Mouse (Mus musculus) liver, adult 2 months (tissue): ENCODE measurements around the gene Negr1. TPM values are rescaled to one million over a fixed set of nuclear protein-coding genes. Genes with fewer than 3 reads are reported as not detected.

ENCODE experiments used
- DNase-seq: peaks from one replicate; pipeline ENCODE4 v3.0.0-alpha.2; 2011; ENCODE audit warnings: low read depth, low spot score; ENCODE audit errors: extremely low read depth
- H3K27ac ChIP-seq: fragments of 200-500 bp; replicated peaks from 2 replicates; pipeline ENCODE4 v1.5.1; 2012; ENCODE audit warnings: low read depth, mild to moderate bottlenecking, control low read depth, inconsistent platforms, low read length; ENCODE audit not compliant: insufficient read depth
- H3K27me3 ChIP-seq: fragments of 200-500 bp; 2 replicates; pipeline ENCODE4 v1.6.1; 2012; ENCODE audit warnings: mild to moderate bottlenecking, moderate library complexity, low read length, inconsistent platforms; ENCODE audit not compliant: control insufficient read depth, insufficient read depth
- H3K36me3 ChIP-seq: fragments of 200-500 bp; 2 replicates; pipeline ENCODE4 v1.6.1; 2012; ENCODE audit warnings: low read length, inconsistent platforms; ENCODE audit not compliant: control insufficient read depth, insufficient read depth
- H3K4me1 ChIP-seq: fragments of 200-500 bp; 2 replicates; pipeline ENCODE4 v1.6.1; 2011; ENCODE audit warnings: low read length; ENCODE audit not compliant: control insufficient read depth, insufficient read depth
- H3K4me3 ChIP-seq: fragments of 200-500 bp; 2 replicates; pipeline ENCODE4 v1.5.1; 2011; ENCODE audit warnings: low read depth, mild to moderate bottlenecking, control low read depth, low read length, moderate library complexity; ENCODE audit not compliant: insufficient read depth
- H3K79me2 ChIP-seq: fragments of 200-500 bp; 2 replicates; pipeline ENCODE4 v1.6.1; 2012; ENCODE audit warnings: inconsistent platforms, mild to moderate bottlenecking, low read length, moderate library complexity; ENCODE audit not compliant: control insufficient read depth, insufficient read depth
- H3K9ac ChIP-seq: fragments of 200-500 bp; 2 replicates; pipeline ENCODE4 v1.6.1; 2012; ENCODE audit warnings: low read depth, mild to moderate bottlenecking, control low read depth, inconsistent platforms, low read length
- CTCF ChIP-seq: fragments of 200-500 bp; IDR thresholded peaks from 2 replicates; pipeline ENCODE4 v1.5.1; 2011; ENCODE audit warnings: low read depth, low read length, control low read depth
- POLR2A ChIP-seq: fragments of 200-500 bp; IDR thresholded peaks from 2 replicates; pipeline ENCODE4 v1.6.1; 2011; ENCODE audit warnings: low read length, control low read depth; ENCODE audit not compliant: insufficient read depth; ENCODE audit errors: extremely low read depth
- WGBS: fragments of 180-500 bp; shearing (Covaris S2); methylation state at CpG from one replicate; pipeline ENCODE4 v1.1.7; 2018; 5-methylcytosine and 5-hydroxymethylcytosine counted together
- polyA plus RNA-seq: library from polyadenylated mRNA; depleted of rRNA; stranded (reverse); fragments of >200 nt; gene quantifications from 2 replicates; pipeline ENCODE4 v1.2.3, GENCODE M21; 2012
- total RNA-seq: library from RNA; depleted of rRNA; stranded (reverse); fragments of >200 nt; gene quantifications from 2 replicates; pipeline ENCODE4 v1.2.3, GENCODE M21; 2014

The Negr1 gene
- total and polyA plus RNA-seq, 2 experiments: 0.09 TPM; not detected in 1

DNA sequence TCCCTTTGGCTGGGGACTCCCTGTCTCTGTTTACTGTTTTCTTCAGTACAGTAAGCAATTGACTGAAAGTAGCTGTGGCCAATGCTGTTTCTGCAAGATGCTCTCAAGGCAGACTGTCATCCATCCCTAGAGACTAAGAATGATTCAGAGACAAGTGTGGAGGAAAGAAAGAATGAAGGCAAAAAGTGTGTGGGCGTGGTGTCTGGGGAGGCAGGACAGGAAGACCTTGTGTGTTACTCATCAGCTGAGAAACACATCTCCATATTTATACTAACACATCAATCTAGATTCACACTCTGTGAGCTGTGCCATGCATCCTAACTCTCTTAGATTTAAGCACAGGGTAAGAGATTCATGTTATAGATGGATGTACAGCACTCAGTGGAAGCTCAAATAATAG is 431.2 kb downstream of the Negr1 start:
- no peak for DNase-seq
- H3K9ac ChIP-seq: no peak overlapping the region
- TF ChIP-seq POLR2A: no peak
- TF ChIP-seq CTCF: no peak
- no peaks in the 10 kb centered on the region for H3K27me3 ChIP-seq
- H3K27ac ChIP-seq: no peak overlapping the region
- no peaks in the 10 kb centered on the region for H3K36me3 ChIP-seq
- H3K79me2 ChIP-seq: no peaks in the 10 kb centered on the region
- H3K4me3 ChIP-seq: no peak overlapping the region
- H3K4me1 ChIP-seq: no peaks in the 10 kb centered on the region
- 66% methylated on average over 1 of the region's 1 CpGs for WGBS

DNA sequence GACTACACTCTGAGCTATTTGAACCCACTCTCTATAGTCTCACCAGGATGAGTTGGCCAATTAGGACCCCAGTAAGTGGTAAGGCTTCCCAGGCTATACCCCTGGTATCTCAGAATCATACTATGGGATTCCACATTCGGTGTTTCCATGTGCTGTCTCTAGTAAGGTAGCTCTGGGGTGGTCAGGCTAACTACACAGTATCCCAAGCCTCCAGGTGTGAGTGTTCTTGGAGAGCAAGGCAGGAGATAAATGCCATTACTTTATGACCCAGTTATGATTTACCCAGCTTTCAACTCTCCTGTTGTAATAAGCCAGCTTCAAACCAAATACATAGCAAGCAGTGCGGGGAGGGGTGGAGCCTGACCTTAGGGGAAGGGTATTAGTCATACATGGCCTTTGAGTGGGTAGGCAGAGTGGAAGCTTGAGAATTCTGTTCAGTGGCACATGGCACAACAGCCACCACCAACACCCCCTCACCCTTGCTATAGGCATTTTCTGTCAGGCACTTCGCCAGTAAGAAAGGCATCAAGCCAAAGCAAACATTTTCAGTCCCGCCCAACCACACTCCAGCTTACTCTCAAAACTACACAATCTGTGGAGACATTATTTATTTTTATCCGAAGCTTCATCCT is 437.7 kb downstream of the Negr1 start:
- H3K36me3 ChIP-seq: no peaks in the 10 kb centered on the region
- peak; percentile 13 for DNase-seq
- no peak overlapping the region for H3K4me3 ChIP-seq
- WGBS: 35% methylated on average over 5 of the region's 5 CpGs
- H3K27ac ChIP-seq: no peak overlapping the region
- no peaks in the 10 kb centered on the region for H3K27me3 ChIP-seq
- no peaks in the 10 kb centered on the region for H3K79me2 ChIP-seq
- no peak overlapping the region for H3K9ac ChIP-seq
- H3K4me1 ChIP-seq: no peaks in the 10 kb centered on the region; the same call in 1 of the 2 replicates
- TF ChIP-seq POLR2A (no peak), CTCF (no peak)

DNA sequence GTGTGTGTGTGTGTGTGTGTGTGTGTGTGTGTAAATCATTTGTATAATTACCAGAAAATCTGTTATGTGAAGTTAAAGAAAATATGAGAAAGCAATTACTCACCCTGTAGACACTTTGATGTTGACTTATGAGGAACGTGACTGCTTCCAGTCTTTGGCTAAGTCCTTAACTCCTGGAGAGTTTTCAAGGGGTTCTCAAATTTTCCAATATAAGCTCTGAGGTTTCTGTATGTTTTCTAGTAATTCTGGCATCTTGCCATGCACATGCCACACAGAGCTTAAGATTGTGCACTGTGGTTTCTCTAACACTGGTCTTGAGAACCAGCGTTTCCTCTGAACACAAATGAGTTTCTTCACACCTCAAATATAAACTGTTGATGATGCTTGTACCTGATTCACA is 460.0 kb downstream of the Negr1 start:
- no peak for DNase-seq
- no peaks in the 10 kb centered on the region for H3K79me2 ChIP-seq
- 76% methylated on average over 2 of the region's 2 CpGs for WGBS
- no peak for TF ChIP-seq POLR2A
- TF ChIP-seq CTCF: no peak
- no peak overlapping the region for H3K9ac ChIP-seq
- H3K36me3 ChIP-seq: no peaks in the 10 kb centered on the region
- no peak overlapping the region for H3K4me3 ChIP-seq
- H3K27ac ChIP-seq: no peak overlapping the region
- H3K4me1 ChIP-seq: peaks cover 7% of the 10 kb centered on the region
- no peaks in the 10 kb centered on the region for H3K27me3 ChIP-seq

DNA sequence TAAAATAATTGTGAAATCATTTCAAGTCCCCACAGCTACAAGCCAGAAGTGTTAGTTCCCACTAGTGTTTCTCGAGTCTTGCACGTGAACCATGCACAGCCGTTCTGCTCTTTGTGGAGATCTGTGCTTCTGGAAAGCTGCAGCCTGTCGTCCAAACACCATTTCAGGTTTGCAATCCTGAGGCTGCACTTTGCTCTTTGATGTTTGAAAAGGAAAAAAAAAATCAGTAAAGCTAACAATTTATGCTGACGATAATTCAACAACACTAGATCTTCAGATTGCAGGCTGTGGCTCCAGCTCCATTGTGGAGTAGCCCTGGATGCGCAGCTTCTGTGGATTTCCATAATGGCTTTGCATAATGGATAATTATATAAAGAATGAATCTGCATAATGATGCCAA is 463.0 kb downstream of the Negr1 start:
- Histone ChIP-seq H3K27me3 (no peaks in the 10 kb centered on the region), H3K27ac (no peak overlapping the region), H3K79me2 (no peaks in the 10 kb centered on the region), H3K9ac (no peak overlapping the region), H3K36me3 (no peaks in the 10 kb centered on the region), H3K4me3 (no peak overlapping the region), H3K4me1 (peaks cover 7% of the 10 kb centered on the region)
- DNase-seq: peak; percentile 94
- no peak for TF ChIP-seq CTCF
- TF ChIP-seq POLR2A: no peak
- 25% methylated on average over 6 of the region's 6 CpGs for WGBS

DNA sequence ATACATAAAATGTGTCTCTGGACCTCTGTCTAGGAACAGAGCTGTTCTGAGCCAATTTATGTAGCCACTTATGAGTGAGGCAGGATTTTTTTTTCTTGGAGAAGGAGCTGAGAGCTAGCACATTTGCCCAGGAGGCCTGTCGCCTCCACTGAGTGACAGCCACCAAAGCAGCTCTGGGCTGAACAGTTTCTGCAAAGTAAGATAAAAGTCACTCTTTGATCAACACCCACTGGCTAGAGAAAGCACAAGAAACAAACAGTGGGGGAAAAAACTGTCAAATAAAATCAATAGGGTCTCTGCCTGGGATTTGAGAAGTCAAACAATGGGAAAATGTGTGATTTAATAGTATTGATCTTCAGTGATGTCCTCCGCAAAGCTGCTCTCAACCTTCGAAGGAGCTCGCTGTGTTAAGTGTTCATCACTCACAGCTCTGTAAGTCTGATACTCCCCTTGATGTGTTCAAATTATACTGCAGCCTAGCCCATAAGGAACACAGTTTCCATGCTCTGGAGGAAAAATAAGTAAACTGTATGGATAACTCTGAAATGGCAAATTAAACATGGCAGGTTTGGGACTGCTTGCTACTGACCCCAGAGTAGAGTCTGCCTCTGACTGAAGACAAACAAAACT is 470.0 kb downstream of the Negr1 start:
- TF ChIP-seq CTCF: no peak
- Histone ChIP-seq H3K27me3 (no peaks in the 10 kb centered on the region), H3K27ac (no peak overlapping the region), H3K79me2 (no peaks in the 10 kb centered on the region), H3K9ac (no peak overlapping the region), H3K36me3 (no peaks in the 10 kb centered on the region), H3K4me3 (no peak overlapping the region), H3K4me1 (no peaks in the 10 kb centered on the region)
- DNase-seq: no peak
- 42% methylated on average over 4 of the region's 4 CpGs for WGBS

DNA sequence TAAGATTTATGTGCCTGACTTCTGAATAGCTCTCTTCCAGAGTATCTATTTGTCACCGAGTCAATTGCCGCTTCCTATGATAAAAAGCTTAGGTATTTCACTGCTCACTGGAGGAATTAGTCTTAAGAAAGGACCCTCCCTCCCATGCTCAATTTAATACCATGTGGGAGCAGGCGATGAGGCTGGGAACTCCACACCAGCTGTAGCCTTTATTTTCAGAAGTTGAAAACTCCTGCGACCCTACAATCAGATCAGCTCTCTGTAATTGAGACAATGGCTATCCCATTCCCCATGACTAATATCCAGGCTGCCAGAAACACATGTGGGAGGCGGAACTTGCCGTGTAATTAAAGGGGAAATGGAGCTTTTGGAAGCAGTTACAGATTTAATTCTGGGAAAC is 474.4 kb downstream of the Negr1 start:
- H3K4me1 ChIP-seq: no peaks in the 10 kb centered on the region
- no peaks in the 10 kb centered on the region for H3K36me3 ChIP-seq
- no peak for TF ChIP-seq CTCF
- TF ChIP-seq POLR2A: no peak
- WGBS: 80% methylated on average over 6 of the region's 6 CpGs
- no peak overlapping the region for H3K27ac ChIP-seq
- no peak for DNase-seq
- H3K4me3 ChIP-seq: no peak overlapping the region
- no peaks in the 10 kb centered on the region for H3K27me3 ChIP-seq
- H3K79me2 ChIP-seq: no peaks in the 10 kb centered on the region
- no peak overlapping the region for H3K9ac ChIP-seq
